ENCODE assay signal across 24 mouse cellular contexts in the genomic region with DNA sequence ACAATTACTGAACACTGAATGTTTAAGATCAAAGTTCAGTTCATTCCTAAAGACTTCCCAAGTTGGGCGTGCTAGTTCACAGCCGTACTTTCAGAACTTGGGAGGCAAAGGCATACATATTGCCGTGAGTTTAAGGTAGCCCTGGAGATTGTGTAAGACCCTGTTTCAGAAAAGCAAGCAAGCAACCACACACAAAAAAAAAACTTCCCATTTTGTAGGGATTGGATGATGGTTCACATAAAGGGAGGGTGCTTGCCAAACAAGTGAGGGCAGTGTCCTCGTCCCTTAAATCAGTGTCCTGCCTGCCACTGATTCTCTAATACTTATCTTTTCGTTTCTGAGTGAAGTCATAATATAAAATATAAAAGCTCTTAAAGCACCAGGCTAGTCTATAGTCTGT. TPM values are rescaled to one million over a fixed set of nuclear protein-coding genes. Genes with fewer than 3 reads are reported as not detected.
DNase-seq lines count a peak whose midpoint lies in the region; ATAC-seq and TF ChIP-seq lines count a peak whose summit lies in the region.
"Had no signal": no experiment of that assay in that cellular context is flagged by ENCODE, and none has a peak within 500 bp of the region (broad histone marks: within the 10 kb centered on the region; RNA-seq: fewer than 3 reads in every experiment).

No protein-coding gene starts in this region.

- 0 out of 2 replicates have a peak, but pooled peaks have one; percentile 25 for ATAC-seq in common myeloid progenitor, adult 5-6 weeks (replicated peaks; ENCODE audit: low read depth, poor library complexity, severe bottlenecking)
- peak; percentile 84 for ATAC-seq in megakaryocyte, adult 5-6 weeks (ENCODE audit: poor library complexity, severe bottlenecking)
- ATAC-seq: activated CD4-positive, CD25-positive, alpha-beta regulatory T cell, adult 4 months; CD4-positive, CD25-positive, alpha-beta regulatory T cell, adult 4 months; forebrain, embryonic 13.5 days; forebrain, embryonic 15.5 days; forebrain, postnatal 0 days; Patski had no signal

- no peaks in the 10 kb centered on the region for H3K27me3 ChIP-seq in kidney, adult 2 months (replicated peaks; ENCODE audit: control insufficient read depth, insufficient read depth, low read length)
- H3K27me3 ChIP-seq: CH12.LX; embryonic facial prominence, embryonic 12.5 days; forebrain, embryonic 13.5 days; forebrain, embryonic 15.5 days; Patski had no signal

- H3K27ac ChIP-seq in kidney, adult 2 months (ENCODE audit: insufficient read depth, low read depth, low read length): no peak overlapping the region
- H3K27ac ChIP-seq: embryonic facial prominence, embryonic 10.5 days; embryonic facial prominence, embryonic 12.5 days; forebrain, embryonic 13.5 days; forebrain, embryonic 15.5 days had no signal

- no peak for TF ChIP-seq POLR2A in kidney, adult 2 months (IDR thresholded peaks at IDR 0.05; ENCODE audit: low read depth, low read length)

- no peak overlapping the region for H3K4me3 ChIP-seq in kidney, adult 2 months (ENCODE audit: insufficient read depth, low read depth, low read length)
- H3K4me3 ChIP-seq: embryonic facial prominence, embryonic 10.5 days; embryonic facial prominence, embryonic 12.5 days; forebrain, embryonic 13.5 days; forebrain, embryonic 15.5 days had no signal

- WGBS in kidney, adult 2 months: 82% methylated on average over 5 of the region's 5 CpGs

- no peak for DNase-seq in cerebellum, adult 11-12 months
- no peak for DNase-seq in kidney, adult 2 months
- no peak for DNase-seq in heart, adult 9 months (ENCODE audit: low spot score in 2 of 2)
- DNase-seq: adrenal gland, adult 8-10 months; adrenal gland, postnatal 14 days; adrenal gland, postnatal 36 days; B cell, adult 2 months; cerebellum, adult 18-20 months; cerebellum, adult 8-10 months; cerebellum, adult 9-11 months; cerebellum, postnatal 14 days; cerebellum, postnatal 36 days; forebrain, postnatal 0 days had no signal

- H3K4me1 ChIP-seq in kidney, adult 2 months (ENCODE audit: control insufficient read depth, insufficient read depth, low read length): no peaks in the 10 kb centered on the region
- H3K4me1 ChIP-seq: embryonic facial prominence, embryonic 10.5 days; embryonic facial prominence, embryonic 12.5 days; forebrain, embryonic 13.5 days; forebrain, embryonic 15.5 days had no signal

- no peak for TF ChIP-seq CTCF in kidney, adult 2 months (conservative IDR thresholded peaks at IDR 0.05; ENCODE audit: insufficient read depth, insufficient read length, low read depth, low read length)

- no peaks in the 10 kb centered on the region for H3K36me3 ChIP-seq in kidney, adult 2 months (ENCODE audit: control insufficient read depth, insufficient read depth, low read length)
- H3K36me3 ChIP-seq: embryonic facial prominence, embryonic 10.5 days; embryonic facial prominence, embryonic 12.5 days; forebrain, embryonic 15.5 days; G1E had no signal

RNA-seq across cellular contexts. Expression of gene Rnf43, which starts 7.8 kb away (rescaled TPM):
- total RNA-seq in common myeloid progenitor, adult 5-6 weeks (2017): 0.10 and 0.27 TPM in 2 replicates
- 3.3 and 4.0 TPM in 2 replicates for total RNA-seq in megakaryocyte, adult 5-6 weeks (2015)
- 3.4 and 8.6 TPM in 2 replicates for total RNA-seq in megakaryocyte, adult 5-6 weeks (2017)
- polyA plus RNA-seq in kidney, adult 2 months (2012; rRNA removed): 4.0 and 4.6 TPM in 2 replicates

RNA-seq across cellular contexts. Expression of gene Hsf5, which starts 37.7 kb away (rescaled TPM):
- total RNA-seq in common myeloid progenitor, adult 5-6 weeks (2017): 0.15 TPM in 1 of 2 replicates, not detected in the other
- total RNA-seq in megakaryocyte, adult 5-6 weeks (2015): 0.09 TPM in 1 of 2 replicates, not detected in the other
- 0.07 TPM in 1 of 2 replicates, not detected in the other for total RNA-seq in megakaryocyte, adult 5-6 weeks (2017)
- 0.05 and 0.12 TPM in 2 replicates for polyA plus RNA-seq in kidney, adult 2 months (2012; rRNA removed)
- total RNA-seq: adrenal gland, postnatal 14 days had no signal
- polyA plus RNA-seq: G1E had no signal
